ENCODE assay signal across 27 mouse cellular contexts in the genomic region with DNA sequence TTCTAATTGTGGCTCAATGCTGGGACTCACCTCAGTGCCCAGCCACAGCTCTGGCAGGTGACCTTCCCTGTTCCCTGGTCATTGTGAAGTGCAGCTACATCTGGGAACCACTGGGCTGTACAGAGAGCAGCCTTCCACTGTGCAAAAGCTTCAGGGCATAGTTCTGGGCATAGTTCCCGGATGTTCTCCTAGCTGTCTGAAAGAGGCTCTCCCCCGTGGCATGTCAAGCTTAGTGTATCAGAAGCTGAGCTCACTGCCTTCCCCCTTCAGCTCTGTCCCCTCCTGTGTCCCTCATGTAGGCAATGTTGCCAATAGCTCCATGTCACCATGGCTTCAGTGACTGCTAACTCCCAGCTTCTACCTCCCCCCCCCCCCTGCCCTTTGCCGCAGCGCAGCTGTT.
DNase-seq lines count a peak whose midpoint lies in the region; ATAC-seq and TF ChIP-seq lines count a peak whose summit lies in the region.
"Had no signal": no experiment of that assay in that cellular context is flagged by ENCODE, and none has a peak within 500 bp of the region (broad histone marks: within the 10 kb centered on the region; RNA-seq: fewer than 3 reads in every experiment).

No protein-coding gene starts in this region.

- H3K4me1 ChIP-seq in heart, embryonic 12.5 days (replicated peaks): no peaks in the 10 kb centered on the region
- H3K4me1 ChIP-seq in lung, embryonic 14.5 days (ENCODE audit: insufficient read depth): no peaks in the 10 kb centered on the region
- H3K4me1 ChIP-seq in lung, adult 2 months (ENCODE audit: control insufficient read depth, insufficient read depth, low read length): no peaks in the 10 kb centered on the region
- H3K4me1 ChIP-seq in midbrain, postnatal 0 days (ENCODE audit: insufficient read depth, low read length): no peaks in the 10 kb centered on the region
- no peaks in the 10 kb centered on the region for H3K4me1 ChIP-seq in midbrain, embryonic 16.5 days (ENCODE audit: control insufficient read depth, insufficient read depth, low read length)
- H3K4me1 ChIP-seq: embryonic facial prominence, embryonic 13.5 days had no signal

- ATAC-seq in heart, embryonic 12.5 days (ENCODE audit: insufficient number of reproducible peaks, low FRiP score): no peak
- ATAC-seq in lung, embryonic 14.5 days (ENCODE audit: insufficient read depth): peak; percentile 11; the same call in 1 of the 2 replicates
- 0 out of 2 replicates have a peak, but pooled peaks have one; percentile 38 for ATAC-seq in midbrain, postnatal 0 days (ENCODE audit: low FRiP score)
- no peak for ATAC-seq in midbrain, embryonic 16.5 days
- ATAC-seq: forebrain, embryonic 15.5 days; Patski had no signal

- WGBS in heart, embryonic 12.5 days: 67% methylated on average over 4 of the region's 4 CpGs
- 58% methylated on average over 4 of the region's 4 CpGs for WGBS in lung, embryonic 14.5 days
- 56% methylated on average over 4 of the region's 4 CpGs for WGBS in lung, adult 2 months
- 52% methylated on average over 4 of the region's 4 CpGs for WGBS in midbrain, postnatal 0 days
- WGBS in midbrain, embryonic 16.5 days: 59% methylated on average over 4 of the region's 4 CpGs

- H3K27ac ChIP-seq in heart, embryonic 12.5 days (ENCODE audit: poor library complexity, severe bottlenecking): no peak overlapping the region
- H3K27ac ChIP-seq in lung, embryonic 14.5 days (ENCODE audit: low read depth): no peak overlapping the region
- H3K27ac ChIP-seq in midbrain, postnatal 0 days (ENCODE audit: low read depth, low read length): no peak overlapping the region
- H3K27ac ChIP-seq in midbrain, embryonic 16.5 days (ENCODE audit: low read length): no peak overlapping the region
- H3K27ac ChIP-seq: embryonic facial prominence, embryonic 10.5 days; embryonic facial prominence, embryonic 13.5 days; forebrain, embryonic 12.5 days; forebrain, embryonic 15.5 days; heart, adult 2 months; heart, embryonic 10.5 days; hindbrain, embryonic 14.5 days had no signal

- H3K9ac ChIP-seq in heart, embryonic 12.5 days: no peak overlapping the region
- no peak overlapping the region for H3K9ac ChIP-seq in lung, embryonic 14.5 days
- no peak overlapping the region for H3K9ac ChIP-seq in midbrain, postnatal 0 days (replicated peaks; ENCODE audit: low read length, poor library complexity, severe bottlenecking)
- no peak overlapping the region for H3K9ac ChIP-seq in midbrain, embryonic 16.5 days (ENCODE audit: low read depth, low read length)
- H3K9ac ChIP-seq: embryonic facial prominence, embryonic 13.5 days; forebrain, embryonic 12.5 days; forebrain, embryonic 15.5 days; hindbrain, embryonic 14.5 days had no signal

- TF ChIP-seq POLR2A in lung, adult 2 months (IDR thresholded peaks at IDR 0.05; ENCODE audit: borderline replicate concordance, extremely low read depth, low read depth, low read length): no peak

- no peaks in the 10 kb centered on the region for H3K36me3 ChIP-seq in heart, embryonic 12.5 days
- no peaks in the 10 kb centered on the region for H3K36me3 ChIP-seq in lung, embryonic 14.5 days (ENCODE audit: insufficient read depth)
- H3K36me3 ChIP-seq in midbrain, postnatal 0 days (ENCODE audit: insufficient read depth, low read length): no peaks in the 10 kb centered on the region
- H3K36me3 ChIP-seq in midbrain, embryonic 16.5 days (ENCODE audit: control insufficient read depth, insufficient read depth, low read length): no peaks in the 10 kb centered on the region
- H3K36me3 ChIP-seq: embryonic facial prominence, embryonic 10.5 days; embryonic facial prominence, embryonic 13.5 days; forebrain, embryonic 12.5 days; forebrain, embryonic 15.5 days; G1E; heart, embryonic 10.5 days had no signal

- peak; percentile 34 for DNase-seq in heart, adult 11 months
- no peak for DNase-seq in lung, embryonic 14.5 days
- DNase-seq in lung, adult 2 months: no peak
- peak; percentile 52 for DNase-seq in midbrain, postnatal 0 days (ENCODE audit: low spot score)
- no peak for DNase-seq in urinary bladder, postnatal 25 days (ENCODE audit: low spot score)
- DNase-seq: adrenal gland, postnatal 10 days; adrenal gland, postnatal 36 days; B cell, adult 2 months; cerebellum, adult 11 months; cerebellum, adult 8-10 months; cerebellum, postnatal 10 days; cerebellum, postnatal 36 days; embryo, embryonic 11 days; gastrocnemius, postnatal 25 days; heart, adult 2 months had no signal

- H3K9me3 ChIP-seq in heart, embryonic 12.5 days (replicated peaks): no peaks in the 10 kb centered on the region
- H3K9me3 ChIP-seq in lung, embryonic 14.5 days (ENCODE audit: low read depth, low read length): no peaks in the 10 kb centered on the region
- no peaks in the 10 kb centered on the region for H3K9me3 ChIP-seq in midbrain, postnatal 0 days (ENCODE audit: low read length)
- no peaks in the 10 kb centered on the region for H3K9me3 ChIP-seq in midbrain, embryonic 16.5 days (replicated peaks; ENCODE audit: control insufficient read depth, low read length, poor library complexity, severe bottlenecking)
- H3K9me3 ChIP-seq: embryonic facial prominence, embryonic 10.5 days; embryonic facial prominence, embryonic 13.5 days; forebrain, embryonic 12.5 days; forebrain, embryonic 15.5 days; G1E; heart, embryonic 10.5 days had no signal

- no peak overlapping the region for H3K4me2 ChIP-seq in heart, embryonic 12.5 days
- H3K4me2 ChIP-seq in lung, embryonic 14.5 days: no peak overlapping the region
- H3K4me2 ChIP-seq in midbrain, postnatal 0 days (ENCODE audit: low read depth, low read length, poor library complexity, severe bottlenecking): no peak overlapping the region
- H3K4me2 ChIP-seq in midbrain, embryonic 16.5 days (ENCODE audit: low read length): no peak overlapping the region
- H3K4me2 ChIP-seq: embryonic facial prominence, embryonic 13.5 days; forebrain, embryonic 12.5 days; forebrain, embryonic 15.5 days; hindbrain, embryonic 14.5 days had no signal

- no peak for TF ChIP-seq CTCF in lung, embryonic 14.5 days (IDR thresholded peaks at IDR 0.05; ENCODE audit: low read depth)
- TF ChIP-seq CTCF in lung, adult 2 months (IDR thresholded peaks at IDR 0.05; ENCODE audit: insufficient read depth, low read length): no peak
- TF ChIP-seq CTCF in midbrain, postnatal 0 days (IDR thresholded peaks at IDR 0.05): peak; percentile 3; the same call in 1 of the 2 replicates

- no peaks in the 10 kb centered on the region; the same call in 1 of the 2 replicates for H3K27me3 ChIP-seq in heart, embryonic 12.5 days (replicated peaks)
- H3K27me3 ChIP-seq in lung, embryonic 14.5 days (ENCODE audit: insufficient read depth, low read length): no peaks in the 10 kb centered on the region
- no peaks in the 10 kb centered on the region for H3K27me3 ChIP-seq in midbrain, postnatal 0 days (ENCODE audit: insufficient read depth, low read length)
- H3K27me3 ChIP-seq in midbrain, embryonic 16.5 days (ENCODE audit: control insufficient read depth, insufficient read depth, low read depth, low read length): no peaks in the 10 kb centered on the region
- H3K27me3 ChIP-seq: CH12.LX; embryonic facial prominence, embryonic 13.5 days; Patski had no signal

- H3K4me3 ChIP-seq in heart, embryonic 12.5 days: no peak overlapping the region
- no peak overlapping the region for H3K4me3 ChIP-seq in lung, embryonic 14.5 days (ENCODE audit: low read depth, low read length)
- no peak overlapping the region for H3K4me3 ChIP-seq in lung, adult 2 months (replicated peaks; ENCODE audit: extremely low read depth, low read depth, low read length)
- no peak overlapping the region for H3K4me3 ChIP-seq in midbrain, postnatal 0 days (ENCODE audit: low read depth, low read length)
- no peak overlapping the region for H3K4me3 ChIP-seq in midbrain, embryonic 16.5 days (ENCODE audit: low read depth, low read length)
- H3K4me3 ChIP-seq: embryonic facial prominence, embryonic 10.5 days; embryonic facial prominence, embryonic 13.5 days; erythroblast, embryonic 14.5 days; forebrain, embryonic 12.5 days; forebrain, embryonic 15.5 days; heart, adult 2 months; heart, embryonic 10.5 days had no signal

Comparison
In these comparisons a context has a peak if more than half of its experiments do, and no peak if none do; other contexts are left out.
1. ATAC-seq: peak in lung, embryonic 14.5 days (single experiment) and midbrain, postnatal 0 days (single experiment); none in heart, embryonic 12.5 days (single experiment) and midbrain, embryonic 16.5 days (single experiment).
2. DNase-seq: peak in heart, adult 11 months (single experiment) and midbrain, postnatal 0 days (single experiment); none in lung, embryonic 14.5 days (single experiment), lung, adult 2 months (single experiment) and urinary bladder, postnatal 25 days (single experiment).